Mouse (Mus musculus) adrenal gland, postnatal 25 days (tissue): ENCODE data around the gene Hsh2d. TPM values are rescaled to one million over a fixed set of nuclear protein-coding genes. Genes with fewer than 3 reads are reported as not detected.

Experiments used
- DNase-seq: peaks from one replicate; pipeline ENCODE4 v3.0.0; 2021; ENCODE audit warnings: mixed read lengths
- long read RNA-seq: library from polyadenylated mRNA; stranded (forward); transcript quantifications from one replicate; pipeline ENCODE4 v2.0.0, GENCODE M21; 2021
- total RNA-seq: library from RNA; stranded (reverse); gene quantifications from 2 replicates; pipeline ENCODE4 v1.2.3, GENCODE M21; 2021

Gene Hsh2d
- not detected in 2 replicates for total RNA-seq
- long read RNA-seq: 0 reads

- DNase-seq: no peak
These were observed at the start of gene Hsh2d for GRCm38 (mm10) chr8:72189417-72190214. Gene Hsh2d, plus strand, starts transcription at chr8:72189638.

- DNase-seq: no peak
These were observed 46.1 kb upstream of the Hsh2d start for GRCm38 (mm10) chr8:72143256-72143824.

- DNase-seq: no peak
These were observed 45.0 kb upstream of the Hsh2d start for GRCm38 (mm10) chr8:72144345-72144975.

GRCm38 (mm10) chr8:72145511-72145910, 43.9 kb upstream of the Hsh2d start:
- peak; percentile 19 for DNase-seq

- peak; percentile 41 for DNase-seq
These were observed 43.4 kb upstream of the Hsh2d start for GRCm38 (mm10) chr8:72146056-72146455.

GRCm38 (mm10) chr8:72146556-72146955, 42.9 kb upstream of the Hsh2d start:
- DNase-seq: no peak

- DNase-seq: no peak
These were observed 42.2 kb upstream of the Hsh2d start for GRCm38 (mm10) chr8:72147266-72147665.

- no peak for DNase-seq
These were observed 40.4 kb upstream of the Hsh2d start for GRCm38 (mm10) chr8:72149056-72149455.

GRCm38 (mm10) chr8:72151418-72152078, 37.9 kb upstream of the Hsh2d start:
- no peak for DNase-seq

- no peak for DNase-seq
These were observed 36.1 kb upstream of the Hsh2d start for GRCm38 (mm10) chr8:72153382-72153781.

GRCm38 (mm10) chr8:72158096-72158495, 31.3 kb upstream of the Hsh2d start:
- DNase-seq: no peak

- no peak for DNase-seq
These were observed 30.7 kb upstream of the Hsh2d start for GRCm38 (mm10) chr8:72158726-72159125.

- DNase-seq: no peak
These were observed 29.4 kb upstream of the Hsh2d start for GRCm38 (mm10) chr8:72160007-72160406.

GRCm38 (mm10) chr8:72160707-72161697, 28.4 kb upstream of the Hsh2d start, which contains the start of gene Rab8a:
Gene Rab8a, plus strand, starts transcription at chr8:72161200.
- peak; percentile 100 for DNase-seq

GRCm38 (mm10) chr8:72162821-72163220, 26.6 kb upstream of the Hsh2d start:
- DNase-seq: no peak

GRCm38 (mm10) chr8:72169098-72169668, 20.3 kb upstream of the Hsh2d start:
- no peak for DNase-seq

- no peak for DNase-seq
These were observed 19.7 kb upstream of the Hsh2d start for GRCm38 (mm10) chr8:72169681-72170249.

GRCm38 (mm10) chr8:72177346-72177925, 12.0 kb upstream of the Hsh2d start:
- peak; percentile 68 for DNase-seq

- DNase-seq: no peak
These were observed 5.8 kb upstream of the Hsh2d start for GRCm38 (mm10) chr8:72183554-72184202.
